Mouse (Mus musculus): ENCODE data around the gene Cpvl.

The Cpvl gene

DNA sequence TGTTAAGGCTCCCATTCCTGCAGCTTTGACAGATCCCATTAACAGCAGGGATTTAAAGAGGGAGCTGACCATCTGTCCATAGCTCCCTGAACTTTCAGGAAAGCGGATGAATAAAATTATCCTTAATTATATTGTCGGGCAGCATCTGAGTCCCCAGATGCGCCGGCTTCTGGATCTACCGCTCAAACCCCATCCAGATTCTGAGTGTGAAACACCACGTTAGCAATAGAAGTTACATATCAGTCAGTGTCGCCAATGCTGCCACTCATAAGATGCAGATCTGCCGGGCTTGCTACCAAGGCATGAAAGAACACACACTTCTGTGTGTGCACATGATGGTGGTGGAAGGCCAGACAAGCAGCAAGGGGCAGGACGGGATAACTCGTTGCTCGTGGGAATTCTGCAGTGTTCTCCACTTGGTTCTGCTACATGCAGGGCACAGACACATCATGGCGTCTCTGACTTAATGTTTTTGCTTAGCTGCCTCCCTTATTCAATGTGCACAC is 6.2 kb downstream of the Cpvl start:
- DNase-seq (ENCODE audit: inconsistent age in 2 of 2, low spot score in 1 of 2): no peak

DNA sequence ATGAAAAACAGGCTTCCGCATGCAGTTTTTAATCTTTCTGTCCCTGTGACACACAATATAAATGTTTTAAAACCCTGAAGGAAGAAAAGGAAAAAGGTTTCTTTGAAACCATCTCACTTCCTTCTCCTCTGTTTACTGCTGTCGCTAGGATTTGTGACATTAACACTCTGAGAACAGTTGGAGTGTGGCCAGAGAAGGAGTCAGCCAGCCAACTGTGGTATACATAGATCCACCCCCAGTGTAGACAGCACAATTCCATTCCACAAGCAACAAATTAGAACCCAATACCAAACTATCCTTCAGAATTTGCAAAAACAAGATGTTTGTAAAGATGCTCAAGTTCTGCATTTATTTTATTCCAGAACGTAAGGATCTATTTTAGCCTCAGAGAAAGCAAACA is 6.7 kb downstream of the Cpvl start:
- DNase-seq (ENCODE audit: inconsistent age in 2 of 2, low spot score in 1 of 2): no peak

DNA sequence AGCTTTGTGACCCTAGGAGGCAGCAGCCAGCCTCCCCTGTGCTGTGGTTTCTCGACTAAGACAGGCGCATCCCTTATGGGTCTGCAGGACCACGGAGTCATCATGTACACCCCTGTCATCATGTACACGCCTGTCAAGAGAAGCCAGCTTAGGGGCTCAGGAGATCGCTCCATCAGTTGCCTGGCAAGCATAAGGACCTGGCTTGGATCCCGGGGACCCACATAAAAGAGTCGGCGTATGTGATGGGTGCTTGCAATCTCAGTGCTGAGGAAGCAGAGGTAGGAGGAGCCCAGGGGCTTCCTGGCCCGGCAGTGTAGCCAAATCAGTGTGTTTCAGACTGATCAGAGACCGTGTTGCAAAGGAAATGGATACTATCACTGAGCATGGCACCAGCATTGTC is 9.4 kb downstream of the Cpvl start:
- no peak for DNase-seq (ENCODE audit: inconsistent age in 2 of 2, low spot score in 1 of 2)

DNA sequence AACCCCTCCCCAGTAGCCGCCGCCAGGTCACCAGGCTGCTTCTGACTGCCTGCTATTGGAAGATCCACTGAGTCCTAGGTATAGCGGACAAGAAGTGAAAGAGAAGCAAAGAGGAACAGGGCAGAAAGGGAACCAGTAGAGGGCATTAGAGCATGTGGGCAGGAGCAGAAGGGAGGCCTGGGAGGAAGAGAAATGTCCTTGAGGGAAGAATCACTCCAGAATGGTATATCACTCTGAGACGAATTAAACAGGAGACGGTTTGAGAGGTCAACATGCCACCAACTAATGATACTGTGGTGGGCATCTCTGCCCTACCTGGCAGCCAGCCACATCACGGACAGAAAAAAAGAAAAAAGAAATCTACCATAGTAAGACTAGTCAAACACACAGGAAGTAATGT is 9.9 kb downstream of the Cpvl start:
- peak in 1 of 2 experiments; percentile 56 for DNase-seq (ENCODE audit: inconsistent age in 2 of 2, low spot score in 1 of 2)

DNA sequence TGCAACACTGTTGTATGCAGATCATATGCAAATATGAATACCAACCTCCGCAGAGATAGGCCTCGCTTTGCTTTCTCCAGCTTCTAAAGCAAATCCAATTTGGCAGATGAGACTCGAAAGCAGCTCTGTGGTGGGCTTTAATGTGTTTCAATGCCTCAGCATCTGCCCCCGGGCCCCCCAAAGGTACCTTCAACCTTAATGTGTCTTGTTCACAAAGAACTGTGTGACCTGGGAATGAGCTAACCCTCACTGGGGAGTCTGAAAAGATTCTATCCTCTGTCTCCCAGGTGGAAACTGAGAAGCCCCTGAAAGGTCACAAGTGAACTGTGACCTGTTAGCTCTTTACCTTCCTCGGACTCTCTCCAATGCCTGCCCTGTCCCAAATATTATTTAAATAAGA is 11.9 kb downstream of the Cpvl start:
- DNase-seq (ENCODE audit: inconsistent age in 2 of 2, low spot score in 1 of 2): no peak

DNA sequence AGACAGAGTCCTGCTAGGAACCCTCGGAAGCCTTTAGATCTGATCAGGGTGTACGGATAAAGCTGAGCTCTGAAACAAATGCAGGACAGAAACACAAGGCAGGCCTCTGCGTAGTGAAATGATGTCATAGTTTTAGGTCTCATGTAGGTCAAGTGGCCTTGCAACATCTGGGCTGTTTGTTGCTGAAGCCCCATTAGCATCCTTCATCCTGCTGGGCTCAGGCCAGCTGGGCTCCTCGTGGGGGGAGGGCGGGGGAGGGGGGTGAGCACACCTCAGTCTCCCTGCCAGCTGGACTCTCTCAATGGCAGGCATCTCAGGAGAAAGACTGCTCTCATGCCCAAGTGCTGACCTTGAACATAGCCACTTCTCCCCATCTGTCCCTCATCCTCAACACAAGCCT is 12.6 kb downstream of the Cpvl start:
- DNase-seq (ENCODE audit: inconsistent age in 2 of 2, low spot score in 1 of 2): no peak

DNA sequence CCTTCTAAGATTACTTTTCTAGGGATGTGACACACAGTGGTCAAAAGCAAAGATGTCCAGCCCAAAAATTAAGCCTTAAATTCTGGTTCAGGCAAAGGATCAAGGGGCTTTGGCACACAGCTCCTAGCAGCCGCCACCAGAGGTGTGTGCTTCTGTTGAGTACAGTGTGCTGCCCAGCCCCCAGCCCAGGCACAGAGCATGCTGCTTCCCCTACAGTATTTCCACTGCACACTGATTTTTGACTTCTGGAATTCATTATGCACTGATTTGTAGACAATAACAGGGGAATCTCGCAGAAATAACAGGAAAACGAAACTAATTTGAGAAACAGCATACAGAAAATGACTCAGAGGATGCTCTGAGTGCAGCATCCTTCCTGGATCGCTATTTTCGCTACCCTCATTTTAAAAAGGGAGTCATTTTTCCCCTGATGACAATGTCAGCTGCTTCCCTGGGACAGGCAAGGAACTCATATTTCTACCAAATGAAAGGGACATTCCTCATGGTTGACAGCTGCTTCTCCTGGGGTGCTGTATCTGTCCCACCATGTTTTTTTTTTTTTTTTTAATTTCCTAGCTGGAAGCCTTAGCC is 14.5 kb downstream of the Cpvl start:
- peak in 1 of 2 experiments; percentile 41 for DNase-seq (ENCODE audit: inconsistent age in 2 of 2, low spot score in 1 of 2)

DNA sequence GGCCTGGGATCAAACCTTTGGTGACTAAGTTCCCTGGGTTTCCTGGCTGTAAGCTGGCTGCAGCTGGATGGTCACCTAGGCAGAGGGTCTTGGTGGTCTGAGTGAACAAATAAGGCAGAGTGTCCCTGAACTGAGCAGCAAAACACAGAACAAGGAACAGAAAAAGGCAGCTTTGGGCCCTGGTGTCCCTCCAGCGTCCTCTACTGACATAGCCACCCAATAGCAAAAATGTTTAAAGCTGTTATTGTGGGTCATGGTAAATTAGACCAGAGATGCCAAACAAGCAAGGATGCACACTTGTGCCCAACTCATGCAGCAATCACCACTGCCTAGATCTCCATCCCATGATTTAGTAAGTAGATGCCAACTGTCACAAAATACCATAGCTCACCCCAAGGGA is 16.5 kb downstream of the Cpvl start:
- peak in 1 of 2 experiments; percentile 37 for DNase-seq (ENCODE audit: inconsistent age in 2 of 2, low spot score in 1 of 2)

DNA sequence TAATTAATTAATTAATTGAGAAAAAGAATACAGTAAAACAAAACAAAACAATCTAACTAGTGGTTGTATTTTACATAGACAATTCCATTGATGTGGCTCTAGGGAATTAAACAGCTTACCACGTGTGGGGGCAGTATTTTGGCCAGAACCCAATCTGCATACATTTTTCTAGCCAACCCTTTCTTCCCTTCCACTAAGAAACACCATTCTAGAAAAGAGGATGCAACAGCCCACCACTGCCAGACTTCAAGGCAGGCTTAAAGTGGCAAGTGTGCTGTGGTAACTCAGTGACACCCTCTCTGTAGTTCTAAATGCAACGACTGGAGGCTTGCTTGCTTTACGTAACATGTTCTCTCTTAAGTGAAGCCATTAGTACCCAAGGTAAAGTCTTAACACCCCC is 18.6 kb downstream of the Cpvl start:
- DNase-seq (ENCODE audit: inconsistent age in 2 of 2, low spot score in 1 of 2): no peak

DNA sequence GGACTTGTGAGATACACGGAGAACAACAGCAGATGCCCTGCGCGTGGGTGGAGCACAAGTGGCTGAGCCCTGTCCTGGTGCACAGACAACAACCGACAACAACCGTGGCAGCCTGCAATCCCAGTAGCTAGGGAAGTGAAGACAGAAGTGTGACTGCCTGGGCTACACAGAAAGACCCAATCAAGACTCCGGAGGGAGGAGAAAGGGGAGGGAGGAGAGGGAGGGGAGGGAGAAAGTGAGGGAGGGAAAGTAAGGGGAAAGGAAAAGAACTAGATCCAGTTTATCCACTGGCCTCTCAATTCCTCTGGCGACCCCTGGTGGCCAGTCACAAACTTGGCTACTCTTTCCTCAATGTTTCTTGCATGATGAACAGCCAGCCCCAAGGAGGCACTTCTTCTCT is 20.1 kb downstream of the Cpvl start:
- peak; percentile 75 to 90 for DNase-seq (ENCODE audit: inconsistent age in 2 of 2, low spot score in 1 of 2)

DNA sequence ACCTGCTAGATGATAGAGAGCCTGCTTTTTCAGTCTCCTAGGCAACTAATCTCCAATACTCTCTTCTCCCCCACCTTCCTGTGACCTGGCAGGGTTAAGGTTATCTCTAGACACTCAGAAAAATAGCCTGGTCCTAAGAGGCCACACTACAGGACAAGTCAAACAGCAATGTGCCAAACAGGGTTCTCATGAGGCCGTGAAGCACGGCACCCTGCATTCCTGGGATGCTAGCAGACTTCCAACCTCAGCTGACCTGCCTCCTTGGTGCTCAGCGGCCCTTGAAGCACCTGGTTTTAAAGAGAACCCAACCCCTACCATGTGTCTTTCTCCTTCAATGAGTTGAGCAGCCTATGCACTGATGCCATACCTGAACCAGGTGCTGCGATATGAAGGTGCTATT is 22.0 kb downstream of the Cpvl start:
- no peak for DNase-seq (ENCODE audit: inconsistent age in 2 of 2, low spot score in 1 of 2)

DNA sequence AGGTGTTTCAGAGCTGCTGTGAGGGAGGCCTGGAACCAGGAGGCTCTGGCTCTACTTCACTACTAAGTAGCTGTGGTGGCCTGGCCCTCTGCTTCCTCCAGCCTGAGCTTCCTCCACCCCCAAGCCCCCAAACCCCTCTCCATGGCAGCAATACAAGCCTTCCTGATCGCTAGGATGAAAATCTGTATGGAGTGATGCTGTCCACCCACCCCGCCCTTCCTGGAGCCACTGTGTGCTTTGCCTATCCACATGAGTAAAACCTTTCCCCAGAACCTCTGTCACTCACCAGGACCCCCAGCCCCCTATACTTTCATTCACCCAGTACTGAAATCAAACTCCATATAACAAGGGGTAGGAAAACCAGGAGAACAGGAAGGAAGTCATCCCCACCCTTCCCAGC is 22.6 kb downstream of the Cpvl start:
- DNase-seq (ENCODE audit: inconsistent age in 2 of 2, low spot score in 1 of 2): no peak

DNA sequence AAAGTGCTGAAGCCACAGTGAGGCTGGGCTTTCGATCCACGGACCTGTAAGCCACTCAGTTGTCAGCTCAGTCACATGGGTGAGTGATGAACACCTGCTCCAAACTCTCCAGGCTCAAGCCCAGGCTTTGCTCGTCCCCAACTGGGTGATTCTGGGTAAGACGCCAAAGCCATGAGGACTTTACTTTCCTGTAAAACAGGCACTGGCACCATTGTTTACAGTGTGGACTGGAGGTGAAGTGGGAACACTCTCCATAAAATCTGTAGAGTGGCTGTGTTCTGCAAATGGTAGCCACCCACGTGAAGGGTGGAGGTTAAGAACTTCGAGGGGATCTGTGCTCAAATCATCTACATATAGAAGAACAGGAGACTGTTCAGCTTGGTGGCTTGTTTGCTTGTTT is 23.2 kb downstream of the Cpvl start:
- DNase-seq (ENCODE audit: inconsistent age in 2 of 2, low spot score in 1 of 2): no peak

DNA sequence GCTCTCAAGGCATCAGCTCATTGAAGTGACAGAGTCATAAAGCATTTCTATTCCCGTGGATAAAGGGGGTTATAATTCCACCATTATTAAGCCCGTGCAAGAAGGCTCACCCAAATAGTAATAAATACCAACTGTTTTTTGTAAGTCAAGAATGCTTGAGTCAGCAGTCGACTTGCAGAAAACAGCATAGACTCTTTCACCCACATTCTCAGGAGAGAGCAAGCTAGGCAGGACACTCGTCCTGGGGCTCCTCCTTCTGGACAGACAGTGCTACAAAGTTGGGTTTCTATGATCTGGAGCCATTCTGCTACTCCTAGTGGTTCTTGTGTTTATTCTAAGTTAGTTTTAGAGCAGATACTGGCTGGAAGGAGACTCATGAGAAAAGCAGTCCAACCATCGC is 24.4 kb downstream of the Cpvl start:
- DNase-seq (ENCODE audit: inconsistent age in 2 of 2, low spot score in 1 of 2): peak; percentile 52 to 81

DNA sequence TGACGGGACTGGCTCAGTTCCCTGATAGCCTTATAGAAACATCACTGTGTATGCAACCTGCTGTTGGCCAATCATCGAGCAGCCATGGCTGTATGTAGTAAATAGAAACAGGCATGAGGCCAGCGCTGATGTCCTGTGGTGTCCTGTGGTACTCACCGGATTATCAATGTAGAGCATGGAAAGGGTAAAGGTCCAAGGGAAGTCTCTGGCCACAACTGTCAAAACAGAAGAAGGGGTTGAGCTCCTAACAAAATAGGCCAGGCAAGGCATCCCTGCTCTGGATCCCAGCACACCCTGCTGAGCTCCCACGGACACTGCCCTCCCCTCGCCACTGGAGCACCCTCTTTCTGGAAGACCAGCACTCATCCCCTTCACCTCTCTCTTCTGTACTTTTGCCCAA is 25.1 kb downstream of the Cpvl start:
- DNase-seq (ENCODE audit: inconsistent age in 2 of 2, low spot score in 1 of 2): no peak

DNA sequence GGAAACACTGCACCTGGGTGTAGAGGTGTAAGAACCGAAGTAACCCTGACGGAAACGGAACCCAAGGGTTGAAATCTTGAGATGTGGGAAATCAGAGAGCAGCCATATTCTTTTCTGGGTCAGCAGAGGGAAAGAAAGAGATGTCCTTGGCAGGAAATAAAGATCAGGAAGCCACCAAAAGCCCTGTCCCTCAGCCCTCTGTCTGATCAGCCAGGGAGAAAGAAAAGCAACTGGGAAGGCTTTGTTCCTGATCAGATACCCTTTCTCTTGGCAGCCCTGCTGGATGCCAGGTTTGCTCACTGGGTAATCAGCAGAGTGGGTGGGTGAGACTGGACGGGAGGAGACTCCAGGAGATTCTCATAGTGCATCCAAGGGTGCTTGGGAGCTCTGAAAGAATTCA is 27.1 kb downstream of the Cpvl start:
- peak in 1 of 2 experiments; percentile 40 for DNase-seq (ENCODE audit: inconsistent age in 2 of 2, low spot score in 1 of 2)

DNA sequence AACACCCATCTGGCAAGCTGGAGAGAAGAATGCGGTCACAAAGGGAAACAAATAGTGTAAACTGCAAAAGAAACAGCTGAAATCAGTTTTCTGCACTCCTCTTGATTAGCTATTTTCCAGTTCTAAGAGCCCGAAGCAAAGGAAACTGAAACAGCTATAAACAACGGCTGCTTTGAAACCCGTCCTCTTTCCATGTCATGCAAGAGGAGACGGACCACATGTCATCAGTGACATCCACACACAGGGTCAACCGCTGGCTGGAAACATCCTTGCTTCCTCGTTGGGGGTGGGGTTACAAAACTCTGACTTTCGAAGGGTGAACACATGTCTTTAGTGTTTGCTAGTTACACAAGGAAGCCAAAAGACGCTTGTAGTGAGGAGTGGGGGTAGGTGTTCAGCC is 27.6 kb downstream of the Cpvl start:
- DNase-seq (ENCODE audit: inconsistent age in 2 of 2, low spot score in 1 of 2): peak in 1 of 2 experiments; percentile 51

DNA sequence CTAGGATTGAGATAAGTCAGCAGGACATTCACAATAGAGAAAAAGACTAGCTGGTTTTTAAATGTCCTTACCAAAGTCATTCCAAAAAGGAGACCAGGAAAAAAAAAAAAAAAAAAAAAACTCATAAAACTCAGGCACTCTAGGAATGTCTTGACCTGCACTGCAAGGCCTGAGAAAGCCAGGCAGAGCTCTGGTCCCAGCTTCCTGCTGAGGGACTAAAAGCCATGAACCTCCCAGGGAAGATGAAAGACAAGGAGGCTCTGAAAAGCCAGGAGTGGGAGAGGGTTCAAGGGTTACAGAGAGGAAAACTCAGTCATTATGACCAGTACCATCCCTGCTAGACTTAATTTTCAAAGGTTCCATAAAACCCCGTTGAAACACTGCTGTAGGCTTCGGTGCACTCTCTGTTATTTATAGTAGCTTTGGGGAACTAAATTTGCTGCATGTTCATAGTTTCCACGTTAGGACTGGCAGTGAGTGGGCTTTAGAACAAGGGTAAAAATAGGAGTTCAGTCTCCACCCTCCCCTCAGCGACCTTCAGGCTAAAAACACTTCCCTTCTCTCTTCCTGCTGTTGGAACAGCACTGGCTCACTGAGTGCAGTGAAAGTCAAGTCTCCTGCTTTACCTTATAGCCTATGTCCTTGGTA is 30.0 kb downstream of the Cpvl start:
- no peak for DNase-seq (ENCODE audit: inconsistent age in 2 of 2, low spot score in 1 of 2)

DNA sequence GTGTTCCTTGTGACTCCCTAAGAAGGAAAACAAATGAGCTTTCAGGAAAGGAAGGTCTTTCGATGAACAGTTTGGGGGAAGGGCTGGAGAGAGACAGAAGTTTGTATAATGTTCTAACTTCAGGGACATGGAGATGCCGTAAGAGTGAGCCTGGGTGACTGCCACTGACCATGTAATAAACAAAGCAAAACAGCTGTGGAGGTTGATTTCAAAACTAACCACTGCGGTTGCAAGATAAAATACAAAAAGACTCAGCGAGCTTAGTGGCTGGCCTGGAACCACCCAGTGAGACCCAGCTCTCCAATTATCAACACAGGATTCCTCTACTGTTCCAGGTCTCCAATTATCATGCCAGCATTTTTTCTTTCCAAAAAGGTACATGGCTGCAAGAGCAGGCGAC is 33.6 kb downstream of the Cpvl start:
- DNase-seq (ENCODE audit: inconsistent age in 2 of 2, low spot score in 1 of 2): no peak

DNA sequence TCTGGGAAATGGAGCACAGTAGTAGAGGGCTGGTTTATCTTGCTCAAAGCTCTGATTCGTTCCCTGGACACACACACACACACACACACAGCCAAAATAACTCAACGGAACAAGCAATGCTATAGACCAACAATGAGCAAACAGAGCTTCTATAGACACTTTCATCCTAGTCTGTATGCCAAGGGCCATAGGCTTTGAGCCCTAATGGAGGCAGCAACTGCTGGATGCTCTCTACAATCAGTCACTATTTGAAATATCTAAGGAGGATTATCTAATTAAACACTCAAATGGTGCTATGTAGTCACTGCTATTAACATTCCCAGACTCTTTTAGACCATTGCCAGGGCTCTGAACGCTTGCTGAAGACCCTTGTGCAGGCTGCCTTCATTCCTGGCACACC is 34.1 kb downstream of the Cpvl start:
- no peak for DNase-seq (ENCODE audit: inconsistent age in 2 of 2, low spot score in 1 of 2)

DNA sequence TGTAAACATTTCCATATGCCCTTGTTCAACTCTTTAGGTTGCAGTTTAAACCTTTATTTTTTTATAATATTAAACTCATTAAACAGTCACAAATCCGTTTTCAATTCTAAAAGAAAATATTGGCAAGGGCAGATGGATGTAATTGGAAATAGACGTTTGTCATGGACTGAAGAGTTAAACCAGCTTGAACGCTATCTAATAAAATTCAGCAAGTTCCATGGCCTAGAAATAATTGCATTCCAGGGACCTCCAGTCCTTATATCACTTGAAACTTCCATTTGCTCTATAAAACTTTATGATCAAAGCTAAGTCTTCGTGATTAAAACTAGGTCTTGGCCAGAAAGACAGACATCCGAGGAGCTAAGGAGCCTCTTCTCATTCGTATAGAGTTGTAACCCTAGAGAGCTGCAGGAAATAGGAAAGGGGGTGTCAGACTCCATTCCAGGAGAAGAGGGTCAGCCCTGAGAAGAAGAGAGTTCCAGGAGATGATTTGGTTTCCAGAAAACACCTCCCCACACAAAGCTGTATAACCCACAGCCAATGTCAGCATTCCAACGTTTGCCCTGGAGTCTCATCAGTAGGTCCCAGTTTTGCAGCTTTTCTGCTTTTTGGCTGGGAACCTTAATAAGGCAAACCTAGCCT is 36.2 kb downstream of the Cpvl start:
- no peak for DNase-seq (ENCODE audit: inconsistent age in 2 of 2, low spot score in 1 of 2)

DNA sequence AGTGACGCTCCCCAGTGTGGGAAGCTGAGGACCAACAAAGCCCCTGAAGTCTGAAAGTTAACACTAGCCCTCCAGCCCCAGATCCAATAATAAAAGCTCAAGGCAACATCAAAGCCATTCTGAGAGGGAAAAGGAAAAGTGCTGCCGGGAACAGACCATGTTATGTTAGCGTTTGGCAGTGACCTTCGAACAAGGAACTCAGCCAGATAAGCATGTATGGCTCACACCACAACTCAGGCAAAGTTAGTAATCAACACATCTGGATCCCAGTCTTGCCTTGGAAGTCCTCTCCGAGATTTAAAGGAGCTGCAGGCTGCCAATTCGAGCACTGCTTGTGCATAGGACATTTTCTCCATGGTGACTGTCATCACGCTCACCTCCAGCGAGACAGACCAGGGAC is 38.7 kb downstream of the Cpvl start:
- DNase-seq (ENCODE audit: inconsistent age in 2 of 2, low spot score in 1 of 2): peak in 1 of 2 experiments; percentile 51

DNA sequence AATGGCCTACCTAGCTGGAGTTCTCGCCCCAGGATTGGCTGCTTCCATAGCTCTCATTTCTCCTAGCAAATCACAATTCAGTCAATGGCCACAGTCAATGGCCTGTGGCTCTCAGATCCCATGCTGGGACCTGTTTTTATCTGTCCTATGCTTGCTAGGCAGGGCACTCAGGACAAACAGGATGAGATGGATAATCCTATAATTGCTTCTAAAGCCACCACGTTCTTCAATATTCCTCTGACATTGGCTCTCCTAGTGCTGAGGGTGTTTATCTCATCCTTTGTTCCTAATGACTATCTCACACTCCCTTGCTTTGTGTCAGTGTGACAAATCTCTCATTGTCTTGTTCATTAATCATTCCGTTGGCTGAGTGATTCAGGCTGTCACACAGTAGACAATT is 39.5 kb downstream of the Cpvl start:
- DNase-seq (ENCODE audit: inconsistent age in 2 of 2, low spot score in 1 of 2): no peak

Data from adrenal gland, adult (tissue).